Mouse (Mus musculus): Measurements from ENCODE around the gene Hnrnpdl. TPM values are rescaled to one million over a fixed set of nuclear protein-coding genes. Genes with fewer than 3 reads are reported as not detected.

The Hnrnpdl gene
- total and polyA plus RNA-seq, 3 experiments, result 75.6 to 207 (median 165) TPM

- no peak overlapping the region for H3K4me2 ChIP-seq (ENCODE audit: insufficient read depth, low read depth, poor library complexity, severe bottlenecking)
- peaks cover 57% of the 10 kb centered on the region for H3K79me2 ChIP-seq (replicated peaks; ENCODE audit: control insufficient read depth, extremely low read depth, insufficient read depth, poor library complexity, severe bottlenecking)
- no peak overlapping the region for H3K4me3 ChIP-seq (replicated peaks in 1 of 3; ENCODE audit: low read depth in 2 of 3, low read length in 2 of 3, poor library complexity in 1 of 3)
- H3K36me3 ChIP-seq (replicated peaks in 1 of 2; ENCODE audit: control insufficient read depth in 1 of 2, insufficient read depth in 1 of 2, low read length in 1 of 2), result peaks cover 0 to 64% of the 10 kb centered on the region in 2 experiments
- no peaks in the 10 kb centered on the region for H3K9me3 ChIP-seq (replicated peaks; ENCODE audit: low read length)
- H3K27ac ChIP-seq (ENCODE audit: insufficient read depth, low read depth), result no peak overlapping the region
- H3K4me1 ChIP-seq (ENCODE audit: control insufficient read depth in 1 of 2, insufficient read depth in 2 of 2), result peaks cover 0 to 41% of the 10 kb centered on the region in 2 experiments; a peak in 2 of 4 replicates
- no peaks in the 10 kb centered on the region for H3K27me3 ChIP-seq (replicated peaks)
- TF ChIP-seq MAZ (IDR thresholded peaks at IDR 0.05; ENCODE audit: low read depth, low read length) (no peak), MXI1 (IDR thresholded peaks at IDR 0.05; ENCODE audit: low read depth, low read length) (no peak), HCFC1 (IDR thresholded peaks at IDR 0.05; ENCODE audit: low read depth, low read length) (no peak), JUN (IDR thresholded peaks at IDR 0.05; ENCODE audit: insufficient read depth, low read depth, low read length) (no peak), USF2 (conservative IDR thresholded peaks at IDR 0.05; ENCODE audit: low read depth, low read length) (no peak), BHLHE40 (IDR thresholded peaks at IDR 0.05; ENCODE audit: low read depth, low read length) (no peak), ETS1 (conservative IDR thresholded peaks at IDR 0.05; ENCODE audit: low read depth, low read length) (no peak), MAFK (IDR thresholded peaks at IDR 0.05; ENCODE audit: insufficient replicate concordance, low read length) (no peak), MAX (IDR thresholded peaks at IDR 0.05; ENCODE audit: low read length) (no peak), EP300 (IDR thresholded peaks at IDR 0.05; ENCODE audit: low read length) (no peak), NELFE (IDR thresholded peaks at IDR 0.05; ENCODE audit: low read depth, low read length) (no peak)
- DNase-seq (ENCODE audit: extremely low read depth), result no peak
- in situ Hi-C loops (cut with MboI; ENCODE audit: low pct_ligation_motif_present, low pct_unique_long_range_greater_than_20kb, low sequenced_read_pairs) (no loop called here), dilution Hi-C loops (cut with MboI; ENCODE audit: extremely low pct_ligation_motif_present, extremely low pct_unique_long_range_greater_than_20kb, low sequenced_read_pairs) (no loop called here)
- H3K9ac ChIP-seq (ENCODE audit: insufficient read depth, low read depth), result no peak overlapping the region
Measured at GRCm38 (mm10) chr5:100044621-100045020, 5.2 kb upstream of the Hnrnpdl start.

- Histone ChIP-seq H3K4me2 (ENCODE audit: insufficient read depth, low read depth, poor library complexity, severe bottlenecking) (0 out of 2 replicates have a peak overlapping the region, but pooled peaks have one; percentile 7), H3K4me1 (ENCODE audit: control insufficient read depth in 1 of 2, insufficient read depth in 2 of 2) (peaks cover 0 to 41% of the 10 kb centered on the region in 2 experiments; a peak in 2 of 4 replicates), H3K79me2 (replicated peaks; ENCODE audit: control insufficient read depth, extremely low read depth, insufficient read depth, poor library complexity, severe bottlenecking) (peaks cover 57% of the 10 kb centered on the region), H3K27me3 (replicated peaks) (no peaks in the 10 kb centered on the region), H3K4me3 (replicated peaks in 1 of 3; ENCODE audit: low read depth in 2 of 3, low read length in 2 of 3, poor library complexity in 1 of 3) (no peak overlapping the region), H3K36me3 (replicated peaks in 1 of 2; ENCODE audit: control insufficient read depth in 1 of 2, insufficient read depth in 1 of 2, low read length in 1 of 2) (peaks cover 0 to 61% of the 10 kb centered on the region in 2 experiments), H3K9ac (ENCODE audit: insufficient read depth, low read depth) (no peak overlapping the region), H3K9me3 (replicated peaks; ENCODE audit: low read length) (no peaks in the 10 kb centered on the region), H3K27ac (ENCODE audit: insufficient read depth, low read depth) (no peak overlapping the region)
- TF ChIP-seq POLR2A (IDR thresholded peaks at IDR 0.05; ENCODE audit: low read depth, low read length), result no peak
- dilution Hi-C loops (cut with MboI; ENCODE audit: extremely low pct_ligation_motif_present, extremely low pct_unique_long_range_greater_than_20kb, low sequenced_read_pairs) (no loop called here), in situ Hi-C loops (cut with MboI; ENCODE audit: low pct_ligation_motif_present, low pct_unique_long_range_greater_than_20kb, low sequenced_read_pairs) (no loop called here)
- no peak for DNase-seq (ENCODE audit: extremely low read depth)
Measured at GRCm38 (mm10) chr5:100044030-100044429, 4.6 kb upstream of the Hnrnpdl start.

GRCm38 (mm10) chr5:100043361-100043760 is 3.9 kb upstream of the Hnrnpdl start:
- Histone ChIP-seq H3K9ac (ENCODE audit: insufficient read depth, low read depth) (no peak overlapping the region), H3K27me3 (replicated peaks) (no peaks in the 10 kb centered on the region), H3K4me1 (ENCODE audit: control insufficient read depth in 1 of 2, insufficient read depth in 2 of 2) (peaks cover 0 to 41% of the 10 kb centered on the region in 2 experiments; a peak in 2 of 4 replicates), H3K4me3 (replicated peaks in 1 of 3; ENCODE audit: low read depth in 2 of 3, low read length in 2 of 3, poor library complexity in 1 of 3) (no peak overlapping the region), H3K36me3 (replicated peaks in 1 of 2; ENCODE audit: control insufficient read depth in 1 of 2, insufficient read depth in 1 of 2, low read length in 1 of 2) (peaks cover 0 to 54% of the 10 kb centered on the region in 2 experiments), H3K27ac (ENCODE audit: insufficient read depth, low read depth) (no peak overlapping the region), H3K9me3 (replicated peaks; ENCODE audit: low read length) (no peaks in the 10 kb centered on the region), H3K4me2 (ENCODE audit: insufficient read depth, low read depth, poor library complexity, severe bottlenecking) (0 out of 2 replicates have a peak overlapping the region, but pooled peaks have one; percentile 7), H3K79me2 (replicated peaks; ENCODE audit: control insufficient read depth, extremely low read depth, insufficient read depth, poor library complexity, severe bottlenecking) (peaks cover 58% of the 10 kb centered on the region)
- DNase-seq (ENCODE audit: extremely low read depth), result no peak
- TF ChIP-seq POLR2A (IDR thresholded peaks at IDR 0.05; ENCODE audit: low read depth, low read length), result no peak
- TF ChIP-seq KAT2A (IDR thresholded peaks at IDR 0.05; ENCODE audit: insufficient replicate concordance, low read length), result no peak
- TF ChIP-seq BHLHE40 (IDR thresholded peaks at IDR 0.05; ENCODE audit: low read depth, low read length), result no peak
- no peak for TF ChIP-seq ZNF384 (IDR thresholded peaks at IDR 0.05; ENCODE audit: low read depth, low read length)
- no peak for TF ChIP-seq NELFE (IDR thresholded peaks at IDR 0.05; ENCODE audit: low read depth, low read length)
- no peak for TF ChIP-seq ETS1 (conservative IDR thresholded peaks at IDR 0.05; ENCODE audit: low read depth, low read length)
- TF ChIP-seq PAX5 (IDR thresholded peaks at IDR 0.05; ENCODE audit: low read length), result no peak
- TF ChIP-seq MAFK (IDR thresholded peaks at IDR 0.05; ENCODE audit: insufficient replicate concordance, low read length), result no peak
- in situ Hi-C loops (cut with MboI; ENCODE audit: low pct_ligation_motif_present, low pct_unique_long_range_greater_than_20kb, low sequenced_read_pairs), result no loop called here
- dilution Hi-C loops (cut with MboI; ENCODE audit: extremely low pct_ligation_motif_present, extremely low pct_unique_long_range_greater_than_20kb, low sequenced_read_pairs), result no loop called here

All from CH12.LX (cell line).